Mouse (Mus musculus): ENCODE measurements around the gene Scg5. TPM values are rescaled to one million over a fixed set of nuclear protein-coding genes. Genes with fewer than 3 reads are reported as not detected.

Gene Scg5
- total RNA-seq, 2 experiments from 2014 or later = not detected

GRCm38 (mm10) chr2:113758311-113759161 lies 70.4 kb downstream of the Scg5 start, which contains the start of gene Grem1:
Gene Grem1, minus strand, starts transcription at chr2:113758646.
- intact Hi-C loops (cut with DNase I) = no loop called here
- no peak for DNase-seq (ENCODE audit: low spot score)

GRCm38 (mm10) chr2:113757525-113758310 lies 71.2 kb downstream of the Scg5 start:
- intact Hi-C loops (cut with DNase I) = no loop called here
- DNase-seq (ENCODE audit: low spot score) = no peak

DNA sequence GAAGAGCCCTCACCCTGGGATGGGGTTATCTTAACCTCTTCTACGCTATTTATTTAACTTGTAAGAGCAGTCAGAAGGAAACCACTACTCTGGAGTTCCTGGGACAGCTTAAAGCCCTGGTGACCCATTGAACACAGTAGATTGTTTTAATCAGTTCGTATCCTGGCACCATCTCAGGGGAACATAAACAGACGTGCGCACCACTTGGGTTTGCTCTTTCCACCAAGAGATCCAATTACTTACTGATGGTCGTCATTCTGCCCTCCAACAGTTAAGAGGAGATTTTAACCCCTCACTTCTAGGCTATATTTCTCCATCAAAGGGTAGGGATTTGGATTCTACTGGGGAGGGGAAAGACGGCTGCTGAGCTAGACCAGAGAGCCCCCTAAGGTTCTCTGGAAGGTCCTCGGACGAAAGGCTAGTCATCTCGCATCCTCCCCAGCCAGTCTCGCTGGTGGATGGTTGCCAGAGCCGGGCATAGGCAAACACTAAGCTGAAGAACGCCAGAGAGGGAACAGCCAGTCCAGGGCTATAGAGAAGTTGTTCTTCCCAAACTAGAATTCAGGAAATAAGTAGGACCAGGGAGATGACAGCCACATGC lies 71.9 kb downstream of the Scg5 start:
- intact Hi-C loops (cut with DNase I) = no loop called here
- no peak for DNase-seq (ENCODE audit: low spot score)

GRCm38 (mm10) chr2:113749721-113750120 lies 79.2 kb downstream of the Scg5 start:
- no peak for DNase-seq (ENCODE audit: low spot score)
- intact Hi-C loops (cut with DNase I) = no loop called here

DNA sequence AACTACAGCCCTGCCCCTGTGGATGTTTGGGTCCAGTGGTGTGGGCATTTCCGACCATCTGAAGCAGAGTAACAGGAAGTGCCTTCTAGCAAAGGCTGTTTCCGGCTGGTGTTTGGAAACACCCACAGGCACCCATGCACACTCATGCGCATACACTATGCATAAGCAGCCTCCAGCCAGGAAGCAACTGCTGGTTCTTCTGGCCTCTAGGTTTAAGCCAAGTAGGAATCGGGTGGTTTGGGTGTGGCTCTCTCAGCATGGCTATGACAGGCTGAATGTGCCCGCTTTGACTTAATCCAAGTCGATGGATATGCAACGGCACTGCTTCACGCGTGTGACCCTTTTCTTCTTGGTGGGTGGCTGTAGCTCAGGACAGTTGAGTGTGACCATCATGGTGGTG lies 79.6 kb downstream of the Scg5 start:
- no peak for DNase-seq (ENCODE audit: low spot score)

GRCm38 (mm10) chr2:113728581-113728980 lies 100.3 kb downstream of the Scg5 start:
- intact Hi-C loops (cut with DNase I) = no loop called here
- DNase-seq (ENCODE audit: low spot score) = no peak

More for the DNA sequence above, 79.6 kb downstream of the Scg5 start:
- intact Hi-C loops (cut with DNase I) = no loop called here

Other genes starting within 250 kb of the Scg5 start
- gene Grem1, start 70.5 kb downstream of the Scg5 start, total RNA-seq (2021) = not detected
- gene Arhgap11a, start 19.5 kb upstream of the Scg5 start, total RNA-seq (2021) = 1 to 10 TPM; 2.0 to 2.2 TPM
- not detected for gene Gjd2, start 184.5 kb upstream of the Scg5 start, total RNA-seq (2021)
- gene Actc1, start 224.4 kb upstream of the Scg5 start, total RNA-seq (2021) = over 10,000 TPM; 16,244 to 16,268 TPM

Data from heart, postnatal 25 days (tissue).